Mouse (Mus musculus) embryo, embryonic 10.5 days (tissue): ENCODE data around the gene Necap1.

ENCODE experiments used
- DNase-seq: peaks from one replicate; pipeline ENCODE4 v3.0.0-alpha.2; 2015; ENCODE audit warnings: low spot score

Necap1 gene

DNA sequence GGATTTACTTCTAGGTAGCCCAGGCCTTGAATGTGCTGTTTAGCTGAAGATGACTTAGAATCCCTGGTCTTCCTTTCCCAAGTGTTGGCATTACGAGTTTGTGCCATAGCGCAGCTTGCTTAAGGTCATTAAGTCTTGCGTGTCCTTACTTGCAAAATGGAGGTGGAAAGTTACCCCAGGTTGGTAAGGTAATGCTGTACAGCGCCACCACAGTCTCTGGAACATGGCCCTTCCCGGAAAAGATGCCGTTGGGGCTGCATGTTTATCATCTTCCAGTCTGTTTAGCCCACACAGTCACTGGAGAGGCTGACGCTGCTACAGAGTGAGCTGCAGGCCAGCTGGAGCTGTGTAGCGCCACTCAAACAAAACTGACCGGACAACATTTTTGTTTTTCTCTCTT, 9.3 kb downstream of the Necap1 start:
- DNase-seq, result no peak

DNA sequence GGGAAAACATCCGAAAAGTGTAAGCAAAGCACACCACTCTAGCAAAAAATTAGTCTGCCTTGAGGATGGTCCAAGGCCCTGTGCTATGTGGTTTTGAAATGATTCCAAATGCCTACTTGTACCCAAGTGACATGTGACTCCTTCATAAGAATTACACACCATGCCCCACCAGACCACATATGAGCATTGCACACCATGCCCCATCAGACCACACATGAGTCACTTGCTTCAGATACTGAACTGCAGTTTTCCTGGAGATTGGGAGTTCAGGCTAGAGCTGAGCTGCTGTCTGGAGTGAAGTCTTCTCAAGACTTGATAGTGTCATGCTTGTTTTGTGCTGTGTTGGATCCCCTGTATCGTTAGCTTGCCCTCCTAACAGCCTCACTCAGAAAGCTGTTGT, 15.3 kb downstream of the Necap1 start:
- no peak for DNase-seq

DNA sequence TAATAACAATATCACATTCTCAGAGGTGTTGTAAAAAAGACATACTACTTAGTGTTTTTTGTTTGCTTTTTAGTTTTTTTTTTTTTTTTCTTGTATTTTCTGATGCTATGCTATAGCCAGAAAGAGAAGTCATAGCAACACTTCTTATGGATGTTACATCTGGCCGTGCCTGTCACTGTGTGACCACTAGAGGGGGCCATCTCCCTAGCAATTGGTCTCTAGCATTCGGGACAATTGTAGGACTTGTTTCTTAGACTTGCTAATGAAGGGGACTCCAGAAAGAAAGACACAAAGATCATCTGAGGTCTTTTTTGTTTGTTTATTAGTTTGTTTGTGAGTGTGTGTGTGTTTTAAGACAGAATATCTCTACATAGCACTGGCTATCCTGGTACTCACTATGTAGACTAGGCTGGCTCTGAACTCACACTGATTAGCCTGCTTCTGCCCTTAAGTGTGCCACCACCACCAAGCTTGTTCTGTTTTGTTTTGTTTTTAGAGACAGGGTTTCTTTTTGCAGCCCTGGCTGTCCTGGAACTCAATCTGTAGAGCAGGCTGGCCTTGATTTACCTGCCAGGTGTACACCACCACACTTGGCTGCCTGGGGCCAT, 18.3 kb downstream of the Necap1 start:
- peak; percentile 82 for DNase-seq

DNA sequence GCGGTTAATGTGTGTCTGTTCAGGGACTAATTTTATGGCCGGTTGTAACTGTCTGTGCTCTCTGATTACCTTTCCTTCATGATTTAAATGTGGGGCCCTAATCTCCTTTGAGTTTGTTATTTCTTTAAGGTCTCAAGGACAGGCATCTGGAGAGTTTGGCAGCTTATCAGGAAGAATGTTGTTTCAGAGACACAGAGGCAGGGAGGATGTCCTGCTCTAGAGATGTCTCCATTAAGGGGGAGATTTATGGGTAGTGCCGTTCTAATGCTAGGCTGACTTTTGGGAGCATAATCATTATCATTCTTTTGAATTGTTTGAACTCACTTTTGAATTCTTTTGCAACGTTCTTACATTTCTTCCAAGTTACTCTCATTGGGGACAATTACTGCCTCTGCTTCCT, 45.6 kb downstream of the Necap1 start:
- peak; percentile 1 for DNase-seq

DNA sequence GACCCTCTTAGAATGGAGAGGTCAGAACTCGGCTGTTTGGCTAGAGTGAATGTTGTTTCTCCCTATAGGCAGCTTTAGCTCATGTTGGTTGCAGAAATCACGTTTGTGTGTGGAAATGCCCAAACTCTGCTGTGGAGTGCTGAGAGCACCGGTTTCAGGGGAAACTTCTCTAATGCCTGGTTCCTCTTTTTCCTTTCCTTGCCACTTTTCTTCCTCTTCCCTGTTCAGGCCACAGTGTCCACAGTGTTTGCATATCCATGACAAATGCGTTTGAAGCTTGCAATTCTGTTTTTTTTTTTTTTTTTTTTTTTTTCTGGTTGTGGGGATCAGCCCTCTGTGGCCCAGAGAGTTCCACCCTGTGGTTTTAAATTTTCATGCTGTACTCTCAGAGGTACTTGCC, 47.2 kb downstream of the Necap1 start, which contains the start of gene Clec4a1:
Gene Clec4a1 (plus strand): TSS at position 398 of the 400 bp plus-strand sequence.
- DNase-seq, result no peak

DNA sequence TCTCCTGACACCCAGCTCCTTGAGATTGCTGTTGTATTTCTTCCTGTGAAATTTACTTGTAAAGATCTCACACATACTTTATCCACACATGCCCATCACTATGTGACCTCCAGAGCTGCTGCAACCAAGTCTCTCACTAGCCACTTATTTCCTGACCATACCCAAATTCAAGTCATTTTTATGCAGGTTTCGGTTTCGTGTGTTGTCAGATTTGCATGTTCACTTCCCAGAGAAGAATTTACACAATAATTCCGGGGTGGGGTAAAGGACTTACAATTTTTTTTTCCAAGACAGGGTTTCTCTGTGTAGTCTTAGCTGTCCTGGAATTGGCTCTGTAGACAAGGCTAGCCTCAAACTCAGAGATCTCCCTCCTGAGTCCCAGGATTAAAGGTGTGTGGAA, 60.6 kb downstream of the Necap1 start:
- no peak for DNase-seq
